Mouse (Mus musculus) midbrain, embryonic 12.5 days (tissue): ENCODE results near the gene Fpgs. TPM values are rescaled to one million over a fixed set of nuclear protein-coding genes. Genes with fewer than 3 reads are reported as not detected.

ENCODE experiments used
- ATAC-seq: fragments of 200-750 bp; cut with Nextera tagmentation; 2 replicates; pipeline ENCODE4 v1.8.0; 2017; ENCODE audit warnings: low read depth, moderate TSS enrichment, moderate library complexity; ENCODE audit not compliant: low FRiP score
- H3K27ac ChIP-seq: fragments of 300-500 bp; sonication (generic); replicated peaks from 2 replicates; pipeline ENCODE4 v1.5.1; 2016; ENCODE audit warnings: mild to moderate bottlenecking
- H3K27me3 ChIP-seq: fragments of 300-500 bp; sonication (generic); 2 replicates; pipeline ENCODE4 v1.6.1; 2016; ENCODE audit warnings: mild to moderate bottlenecking
- H3K36me3 ChIP-seq: fragments of 300-500 bp; sonication (generic); 2 replicates; pipeline ENCODE4 v1.6.1; 2016
- H3K4me1 ChIP-seq: fragments of 300-500 bp; sonication (generic); 2 replicates; pipeline ENCODE4 v1.6.1; 2016
- H3K4me2 ChIP-seq: fragments of 300-500 bp; sonication (generic); replicated peaks from 2 replicates; pipeline ENCODE4 v1.6.1; 2016; ENCODE audit warnings: mild to moderate bottlenecking, moderate library complexity
- H3K4me3 ChIP-seq: fragments of 300-500 bp; sonication (generic); 2 replicates; pipeline ENCODE4 v1.5.1; 2016; ENCODE audit warnings: mild to moderate bottlenecking
- H3K9ac ChIP-seq: fragments of 300-500 bp; sonication (generic); replicated peaks from 2 replicates; pipeline ENCODE4 v1.6.1; 2016; ENCODE audit warnings: mild to moderate bottlenecking, moderate library complexity
- H3K9me3 ChIP-seq: fragments of 300-500 bp; sonication (generic); 2 replicates; pipeline ENCODE4 v1.6.1; 2016; ENCODE audit warnings: mild to moderate bottlenecking
- WGBS: fragments of 180-500 bp; shearing (Covaris S2); methylation state at CpG from one replicate; pipeline ENCODE4 v1.1.7; 2016; 5-methylcytosine and 5-hydroxymethylcytosine counted together
- polyA plus RNA-seq: library from polyadenylated mRNA; unstranded; fragments of >200 nt; fragmentation: Nextera tagmentation; extraction: Ambion mirVana; gene quantifications from 2 replicates; pipeline ENCODE4 v1.2.1, GENCODE M21; 2016

Fpgs gene
- polyA plus RNA-seq, 1 experiment from 2014 or later: 19.1 TPM

GRCm38 (mm10) chr2:32676821-32677220 is 27.1 kb downstream of the Fpgs start:
- Histone ChIP-seq H3K9me3 (no peaks in the 10 kb centered on the region), H3K4me3 (no peak overlapping the region), H3K36me3 (no peaks in the 10 kb centered on the region), H3K4me2 (no peak overlapping the region), H3K27ac (no peak overlapping the region), H3K9ac (no peak overlapping the region), H3K4me1 (no peaks in the 10 kb centered on the region), H3K27me3 (no peaks in the 10 kb centered on the region)
- WGBS: 87% methylated on average over 3 of the region's 3 CpGs
- no peak for ATAC-seq

GRCm38 (mm10) chr2:32673176-32673917 is 30.6 kb downstream of the Fpgs start:
- WGBS: 88% methylated on average over 16 of the region's 16 CpGs
- no peaks in the 10 kb centered on the region for H3K27me3 ChIP-seq

GRCm38 (mm10) chr2:32671907-32672595 is 31.9 kb downstream of the Fpgs start:
- H3K36me3 ChIP-seq: no peaks in the 10 kb centered on the region
- H3K4me1 ChIP-seq: 0 out of 2 replicates have a peak, but pooled peaks cover 3% of the 10 kb centered on the region
- WGBS: 67% methylated on average over 9 of the region's 9 CpGs
- no peak for ATAC-seq
- H3K4me3 ChIP-seq: no peak overlapping the region
- H3K27ac ChIP-seq: no peak overlapping the region
- H3K9ac ChIP-seq: no peak overlapping the region
- no peaks in the 10 kb centered on the region for H3K27me3 ChIP-seq
- no peak overlapping the region for H3K4me2 ChIP-seq
- H3K9me3 ChIP-seq: no peaks in the 10 kb centered on the region

More at GRCm38 (mm10) chr2:32673176-32673917, 30.6 kb downstream of the Fpgs start:
- Histone ChIP-seq H3K4me3 (no peak overlapping the region), H3K9me3 (no peaks in the 10 kb centered on the region), H3K9ac (no peak overlapping the region), H3K27ac (no peak overlapping the region), H3K4me1 (no peaks in the 10 kb centered on the region), H3K4me2 (no peak overlapping the region), H3K36me3 (no peaks in the 10 kb centered on the region)
- no peak for ATAC-seq

GRCm38 (mm10) chr2:32671147-32671546 is 32.8 kb downstream of the Fpgs start:
- H3K36me3 ChIP-seq: no peaks in the 10 kb centered on the region
- H3K27me3 ChIP-seq: no peaks in the 10 kb centered on the region
- H3K4me3 ChIP-seq: no peak overlapping the region
- 95% methylated on average over 9 of the region's 9 CpGs for WGBS
- no peak overlapping the region for H3K4me2 ChIP-seq
- ATAC-seq: no peak
- no peak overlapping the region for H3K9ac ChIP-seq
- no peak overlapping the region for H3K27ac ChIP-seq
- 0 out of 2 replicates have a peak, but pooled peaks cover 3% of the 10 kb centered on the region for H3K4me1 ChIP-seq
- no peaks in the 10 kb centered on the region for H3K9me3 ChIP-seq

DNA sequence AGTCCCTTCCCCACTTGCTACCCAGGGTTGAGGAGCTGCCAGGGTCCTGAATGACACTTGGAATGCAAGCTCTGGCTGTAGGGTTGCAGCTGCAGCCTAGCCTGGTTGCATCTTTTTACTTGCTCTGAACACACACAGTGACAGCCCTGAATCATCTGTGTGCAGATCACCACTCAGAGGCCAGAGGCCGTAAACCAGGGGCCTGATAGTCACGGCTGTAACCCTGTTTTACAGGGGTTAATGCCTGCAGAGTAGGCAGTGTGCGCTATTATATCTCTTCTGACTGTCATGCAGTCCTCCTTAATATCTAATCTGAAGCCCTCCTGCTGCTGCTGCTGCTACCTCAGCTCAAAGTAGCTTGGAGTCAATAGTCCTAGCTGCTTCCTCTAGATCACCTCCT is 34.1 kb downstream of the Fpgs start:
- WGBS: 78% methylated on average over 3 of the region's 3 CpGs
- H3K9me3 ChIP-seq: no peaks in the 10 kb centered on the region

DNA sequence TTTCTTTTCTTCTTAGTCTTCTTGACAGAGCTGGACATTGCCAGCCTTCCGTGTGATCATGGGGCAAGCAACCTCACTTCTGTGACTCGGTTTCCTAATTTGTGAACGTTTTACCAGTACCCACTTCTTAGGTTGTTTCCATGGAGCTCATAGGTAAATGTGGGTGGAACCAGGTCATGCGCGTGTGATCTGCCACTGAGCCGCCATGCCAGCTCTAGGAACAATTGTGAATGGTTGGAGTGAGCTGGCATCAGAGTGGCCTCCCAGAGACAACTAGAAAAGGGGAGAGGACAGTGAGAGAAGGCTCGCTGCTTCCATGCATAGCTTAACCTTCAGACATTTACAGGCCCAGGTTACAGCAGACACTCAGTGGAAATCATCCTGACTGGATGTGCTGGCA is 35.8 kb downstream of the Fpgs start:
- no peak overlapping the region for H3K9ac ChIP-seq

More for the DNA sequence above, 34.1 kb downstream of the Fpgs start:
- H3K27ac ChIP-seq: no peak overlapping the region
- H3K9ac ChIP-seq: no peak overlapping the region
- no peak overlapping the region for H3K4me3 ChIP-seq
- H3K4me1 ChIP-seq: 0 out of 2 replicates have a peak, but pooled peaks cover 3% of the 10 kb centered on the region
- ATAC-seq: no peak
- H3K27me3 ChIP-seq: no peaks in the 10 kb centered on the region
- no peaks in the 10 kb centered on the region for H3K36me3 ChIP-seq
- no peak overlapping the region for H3K4me2 ChIP-seq

DNA sequence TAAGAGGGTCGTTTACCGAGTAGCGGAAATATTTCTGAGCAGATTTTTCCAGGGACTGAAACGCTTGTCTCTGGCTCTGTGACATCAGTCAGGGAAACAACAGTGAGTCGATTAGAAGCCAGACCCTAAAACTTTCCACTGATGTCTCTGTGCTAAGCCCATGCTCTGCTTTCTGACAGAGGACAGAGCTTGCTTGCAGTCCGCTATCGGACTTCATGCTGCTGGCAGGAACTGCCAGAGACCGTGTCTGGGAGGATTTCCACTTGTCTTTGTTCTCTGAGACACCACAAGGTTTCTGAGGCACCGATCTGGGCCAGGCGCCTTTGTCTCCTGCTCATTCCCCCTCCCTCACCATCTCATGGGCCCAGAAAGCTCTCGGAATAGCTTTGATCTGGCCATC is 36.2 kb downstream of the Fpgs start:
- Histone ChIP-seq H3K27me3 (no peaks in the 10 kb centered on the region), H3K4me2 (no peak overlapping the region), H3K9ac (no peak overlapping the region), H3K4me3 (no peak overlapping the region), H3K36me3 (no peaks in the 10 kb centered on the region), H3K4me1 (0 out of 2 replicates have a peak, but pooled peaks cover 3% of the 10 kb centered on the region), H3K27ac (peak overlapping the region; percentile 64), H3K9me3 (no peaks in the 10 kb centered on the region)
- WGBS: 27% methylated on average over 11 of the region's 11 CpGs
- no peak for ATAC-seq

More for the DNA sequence above, 35.8 kb downstream of the Fpgs start:
- Histone ChIP-seq H3K27ac (peak overlapping the region; percentile 64), H3K27me3 (no peaks in the 10 kb centered on the region), H3K9me3 (no peaks in the 10 kb centered on the region), H3K4me3 (no peak overlapping the region), H3K4me1 (0 out of 2 replicates have a peak, but pooled peaks cover 3% of the 10 kb centered on the region), H3K4me2 (no peak overlapping the region), H3K36me3 (no peaks in the 10 kb centered on the region)
- WGBS: 69% methylated on average over 7 of the region's 7 CpGs
- ATAC-seq: no peak

DNA sequence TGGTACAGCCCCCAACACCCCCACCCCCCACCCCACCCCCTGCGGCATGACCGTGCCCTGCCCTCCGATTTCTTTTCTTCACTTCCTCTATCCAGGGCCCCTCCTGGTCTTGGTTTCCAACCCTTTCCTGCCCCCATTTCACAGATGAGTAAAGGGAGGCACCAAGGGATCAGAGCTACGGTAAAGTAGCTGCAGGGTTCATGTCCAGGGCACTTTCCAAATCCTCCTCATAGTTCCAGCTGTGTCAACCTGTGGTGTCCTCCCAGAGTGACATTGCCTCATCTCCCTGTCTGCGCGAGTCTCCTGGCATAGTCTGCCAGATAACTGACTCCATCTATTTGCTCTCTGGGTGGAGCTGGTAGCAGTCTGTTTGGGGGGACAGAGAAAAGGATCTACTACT is 38.1 kb downstream of the Fpgs start:
- Histone ChIP-seq H3K9me3 (no peaks in the 10 kb centered on the region), H3K4me2 (no peak overlapping the region), H3K27ac (no peak overlapping the region), H3K36me3 (no peaks in the 10 kb centered on the region), H3K9ac (no peak overlapping the region), H3K4me3 (no peak overlapping the region), H3K27me3 (no peaks in the 10 kb centered on the region), H3K4me1 (0 out of 2 replicates have a peak, but pooled peaks cover 3% of the 10 kb centered on the region)
- WGBS: 90% methylated on average over 6 of the region's 6 CpGs
- ATAC-seq: no peak

GRCm38 (mm10) chr2:32665345-32665744 is 38.6 kb downstream of the Fpgs start:
- Histone ChIP-seq H3K9me3 (no peaks in the 10 kb centered on the region), H3K4me2 (no peak overlapping the region), H3K4me1 (0 out of 2 replicates have a peak, but pooled peaks cover 3% of the 10 kb centered on the region), H3K9ac (no peak overlapping the region), H3K27ac (no peak overlapping the region), H3K27me3 (no peaks in the 10 kb centered on the region), H3K4me3 (no peak overlapping the region), H3K36me3 (no peaks in the 10 kb centered on the region)
- WGBS: 87% methylated on average over 8 of the region's 8 CpGs
- no peak for ATAC-seq

- H3K9me3 ChIP-seq: no peaks in the 10 kb centered on the region
- WGBS: 56% methylated on average over 5 of the region's 5 CpGs
- no peak overlapping the region for H3K4me2 ChIP-seq
- H3K27me3 ChIP-seq: no peaks in the 10 kb centered on the region
- no peak for ATAC-seq
- H3K4me3 ChIP-seq: no peak overlapping the region
- no peak overlapping the region for H3K27ac ChIP-seq
- H3K4me1 ChIP-seq: no peaks in the 10 kb centered on the region
- H3K9ac ChIP-seq: no peak overlapping the region
- no peaks in the 10 kb centered on the region for H3K36me3 ChIP-seq
Observed at GRCm38 (mm10) chr2:32662291-32662690, 41.7 kb downstream of the Fpgs start.

- H3K4me1 ChIP-seq: no peaks in the 10 kb centered on the region
- H3K27ac ChIP-seq: no peak overlapping the region
- no peak overlapping the region for H3K4me2 ChIP-seq
- H3K36me3 ChIP-seq: no peaks in the 10 kb centered on the region
- no peaks in the 10 kb centered on the region for H3K9me3 ChIP-seq
- no peaks in the 10 kb centered on the region for H3K27me3 ChIP-seq
- 72% methylated on average over 7 of the region's 7 CpGs for WGBS
- ATAC-seq: no peak
- no peak overlapping the region for H3K9ac ChIP-seq
- no peak overlapping the region for H3K4me3 ChIP-seq
Observed at GRCm38 (mm10) chr2:32661509-32662107, 42.3 kb downstream of the Fpgs start.

GRCm38 (mm10) chr2:32658873-32659272 is 45.1 kb downstream of the Fpgs start:
- 92% methylated on average over 2 of the region's 2 CpGs for WGBS
- H3K4me2 ChIP-seq: no peak overlapping the region
- H3K4me3 ChIP-seq: no peak overlapping the region
- 0 out of 2 replicates have a peak, but pooled peaks cover 1% of the 10 kb centered on the region for H3K4me1 ChIP-seq
- no peaks in the 10 kb centered on the region for H3K9me3 ChIP-seq
- no peaks in the 10 kb centered on the region for H3K36me3 ChIP-seq
- H3K27ac ChIP-seq: no peak overlapping the region
- no peak for ATAC-seq
- H3K9ac ChIP-seq: no peak overlapping the region
- no peaks in the 10 kb centered on the region for H3K27me3 ChIP-seq
